Mouse (Mus musculus): Measurements from ENCODE around the gene Usp6nl. TPM values are rescaled to one million over a fixed set of nuclear protein-coding genes. Genes with fewer than 3 reads are reported as not detected.

Gene Usp6nl
- total and polyA plus RNA-seq, 3 experiments, result 8.9 to 67.1 (median 24.8) TPM

GRCm38 (mm10) chr2:6450544-6450943, 128.1 kb downstream of the Usp6nl start:
- Histone ChIP-seq H3K36me3 (ENCODE audit: control insufficient read depth in 1 of 2, insufficient read depth in 2 of 2, low read length in 2 of 2) (peaks cover 0 to 2% of the 10 kb centered on the region in 2 experiments; a peak in 2 of 4 replicates), H3K4me1 (ENCODE audit: control insufficient read depth in 1 of 2, insufficient read depth in 2 of 2, low read length in 2 of 2) (peaks cover 0 to 13% of the 10 kb centered on the region in 2 experiments; a peak in 3 of 4 replicates), H3K79me2 (ENCODE audit: control insufficient read depth, insufficient read depth, low read length, poor library complexity) (no peaks in the 10 kb centered on the region), H3K27me3 (ENCODE audit: control insufficient read depth in 1 of 2, insufficient read depth in 2 of 2, low read length in 2 of 2) (no peaks in the 10 kb centered on the region), H3K27ac (ENCODE audit: control insufficient read depth, low read depth, low read length) (no peak overlapping the region), H3K9ac (ENCODE audit: control insufficient read depth, low read depth, low read length, poor library complexity, severe bottlenecking) (no peak overlapping the region), H3K9me3 (replicated peaks; ENCODE audit: insufficient read depth, low read length) (no peaks in the 10 kb centered on the region), H3K4me3 (ENCODE audit: control insufficient read depth in 1 of 2, insufficient read depth in 1 of 2, low read depth in 2 of 2, low read length in 2 of 2) (no peak overlapping the region)
- DNase-seq (ENCODE audit: low read depth, low spot score), result no peak
- TF ChIP-seq USF2 (IDR thresholded peaks at IDR 0.05; ENCODE audit: borderline replicate concordance in 1 of 2, insufficient read depth in 1 of 2, low read depth in 1 of 2, low read length in 2 of 2) (no peak), ZKSCAN1 (IDR thresholded peaks at IDR 0.05; ENCODE audit: low read depth, low read length) (no peak), POLR2A (IDR thresholded peaks at IDR 0.05; ENCODE audit: control insufficient read depth in 1 of 2, insufficient read depth in 1 of 2, low read depth in 1 of 2, low read length in 2 of 2, poor library complexity in 1 of 2) (no peak), CTCF (IDR thresholded peaks at IDR 0.05 in 2 of 3, conservative IDR thresholded peaks at IDR 0.05 in 1 of 3; ENCODE audit: control insufficient read depth in 1 of 3, insufficient read depth in 1 of 3, low read depth in 2 of 3, low read length in 3 of 3, poor library complexity in 1 of 3, severe bottlenecking in 1 of 3) (no peak), NRF1 (IDR thresholded peaks at IDR 0.05; ENCODE audit: insufficient read depth, low read depth, low read length, poor library complexity, severe bottlenecking) (no peak), SMC3 (IDR thresholded peaks at IDR 0.05; ENCODE audit: low read depth, low read length) (no peak), CHD2 (IDR thresholded peaks at IDR 0.05; ENCODE audit: low read length) (no peak), RAD21 (IDR thresholded peaks at IDR 0.05; ENCODE audit: low read depth, low read length) (no peak), BHLHE40 (IDR thresholded peaks at IDR 0.05; ENCODE audit: borderline replicate concordance, low read depth, low read length) (no peak), MXI1 (IDR thresholded peaks at IDR 0.05; ENCODE audit: low read depth, low read length) (no peak), JUND (IDR thresholded peaks at IDR 0.05; ENCODE audit: low read depth, low read length) (no peak), POLR2AphosphoS2 (IDR thresholded peaks at IDR 0.05; ENCODE audit: low read length) (no peak; the same call in 1 of the 2 replicates), TCF12 (IDR thresholded peaks at IDR 0.05; ENCODE audit: low read depth, low read length) (no peak), MYC (IDR thresholded peaks at IDR 0.05; ENCODE audit: low read depth, low read length) (no peak), NELFE (IDR thresholded peaks at IDR 0.05; ENCODE audit: low read depth, low read length) (no peak)

- H3K4me1 ChIP-seq (ENCODE audit: control insufficient read depth in 1 of 2, insufficient read depth in 2 of 2, low read length in 2 of 2), result no peaks in the 10 kb centered on the region; a peak in 1 of 4 replicates
- no peak overlapping the region for H3K4me3 ChIP-seq (ENCODE audit: control insufficient read depth in 1 of 2, insufficient read depth in 1 of 2, low read depth in 2 of 2, low read length in 2 of 2)
- no peaks in the 10 kb centered on the region for H3K27me3 ChIP-seq (ENCODE audit: control insufficient read depth in 1 of 2, insufficient read depth in 2 of 2, low read length in 2 of 2)
- TF ChIP-seq CHD1 (IDR thresholded peaks at IDR 0.05; ENCODE audit: low read depth, low read length), result no peak
- TF ChIP-seq MAX (IDR thresholded peaks at IDR 0.05; ENCODE audit: low read length), result no peak
- TF ChIP-seq SMC3 (IDR thresholded peaks at IDR 0.05; ENCODE audit: low read depth, low read length), result no peak
- TF ChIP-seq ELF1 (IDR thresholded peaks at IDR 0.05; ENCODE audit: low read depth, low read length), result no peak
- no peak for TF ChIP-seq MAZ (IDR thresholded peaks at IDR 0.05; ENCODE audit: low read depth, low read length)
- no peak for TF ChIP-seq JUND (IDR thresholded peaks at IDR 0.05; ENCODE audit: low read depth, low read length)
- no peak for TF ChIP-seq CTCF (IDR thresholded peaks at IDR 0.05 in 2 of 3, conservative IDR thresholded peaks at IDR 0.05 in 1 of 3; ENCODE audit: control insufficient read depth in 1 of 3, insufficient read depth in 1 of 3, low read depth in 2 of 3, low read length in 3 of 3, poor library complexity in 1 of 3, severe bottlenecking in 1 of 3)
- TF ChIP-seq MEF2A (IDR thresholded peaks at IDR 0.05; ENCODE audit: extremely low read depth, insufficient replicate concordance, low read depth, low read length, poor library complexity, severe bottlenecking), result no peak
- TF ChIP-seq USF1 (IDR thresholded peaks at IDR 0.05; ENCODE audit: low read depth, low read length), result no peak
- no peak for TF ChIP-seq NELFE (IDR thresholded peaks at IDR 0.05; ENCODE audit: low read depth, low read length)
- no peak for TF ChIP-seq CHD2 (IDR thresholded peaks at IDR 0.05; ENCODE audit: low read length)
- no peak for TF ChIP-seq E2F4 (IDR thresholded peaks at IDR 0.05; ENCODE audit: borderline replicate concordance, low read depth, low read length)
- TF ChIP-seq TCF12 (IDR thresholded peaks at IDR 0.05; ENCODE audit: low read depth, low read length), result no peak
- no peak for TF ChIP-seq GATA1 (IDR thresholded peaks at IDR 0.05; ENCODE audit: low read depth, low read length)
- no peak for TF ChIP-seq EP300 (IDR thresholded peaks at IDR 0.05; ENCODE audit: low read depth in 1 of 2, low read length in 2 of 2)
- TF ChIP-seq ZKSCAN1 (IDR thresholded peaks at IDR 0.05; ENCODE audit: low read depth, low read length), result no peak
- TF ChIP-seq POLR2A (IDR thresholded peaks at IDR 0.05; ENCODE audit: control insufficient read depth in 1 of 2, insufficient read depth in 1 of 2, low read depth in 1 of 2, low read length in 2 of 2, poor library complexity in 1 of 2), result no peak
- no peak for TF ChIP-seq TAL1 (IDR thresholded peaks at IDR 0.05; ENCODE audit: low read length)
- TF ChIP-seq KAT2A (conservative IDR thresholded peaks at IDR 0.05; ENCODE audit: low read depth, low read length), result no peak
- no peak for TF ChIP-seq USF2 (IDR thresholded peaks at IDR 0.05; ENCODE audit: borderline replicate concordance in 1 of 2, insufficient read depth in 1 of 2, low read depth in 1 of 2, low read length in 2 of 2)
- no peak overlapping the region for H3K9ac ChIP-seq (ENCODE audit: control insufficient read depth, low read depth, low read length, poor library complexity, severe bottlenecking)
- H3K9me3 ChIP-seq (replicated peaks; ENCODE audit: insufficient read depth, low read length), result no peaks in the 10 kb centered on the region
- H3K79me2 ChIP-seq (ENCODE audit: control insufficient read depth, insufficient read depth, low read length, poor library complexity), result no peaks in the 10 kb centered on the region
- no peak for DNase-seq (ENCODE audit: low read depth, low spot score)
- no peak overlapping the region for H3K27ac ChIP-seq (ENCODE audit: control insufficient read depth, low read depth, low read length)
- H3K36me3 ChIP-seq (ENCODE audit: control insufficient read depth in 1 of 2, insufficient read depth in 2 of 2, low read length in 2 of 2), result no peaks in the 10 kb centered on the region
These were observed 132.6 kb downstream of the Usp6nl start for GRCm38 (mm10) chr2:6454941-6455516.
